Mouse (Mus musculus) stomach, embryonic 16.5 days (tissue): ENCODE measurements at regions not wholly inside any gene's neighbourhood (a gene's known extent, or its start where the extent isn't known, plus 50 kb on each side); places are given as distances from the start of the nearest gene placed in this dataset.

Experiments used
- ATAC-seq: fragments of 200-750 bp; cut with Nextera tagmentation; 2 replicates; pipeline ENCODE4 v1.8.0; 2017; ENCODE audit warnings: moderate number of reproducible peaks, moderate TSS enrichment; ENCODE audit not compliant: insufficient read depth, low FRiP score
- H3K27ac ChIP-seq: fragments of 300-500 bp; sonication (generic); 2 replicates; pipeline ENCODE4 v1.5.1; 2014; ENCODE audit warnings: low read length
- H3K27me3 ChIP-seq: fragments of 300-500 bp; sonication (generic); 2 replicates; pipeline ENCODE4 v1.6.1; 2014; ENCODE audit warnings: low read length, control low read depth, mixed read lengths; ENCODE audit not compliant: control insufficient read depth, insufficient read depth
- H3K36me3 ChIP-seq: fragments of 300-500 bp; sonication (generic); 2 replicates; pipeline ENCODE4 v1.6.1; 2014; ENCODE audit warnings: low read length; ENCODE audit not compliant: control insufficient read depth, insufficient read depth
- H3K4me1 ChIP-seq: fragments of 300-500 bp; sonication (generic); 2 replicates; pipeline ENCODE4 v1.6.1; 2014; ENCODE audit warnings: low read length, control low read depth, mixed read lengths; ENCODE audit not compliant: control insufficient read depth, insufficient read depth
- H3K4me2 ChIP-seq: fragments of 300-500 bp; sonication (generic); 2 replicates; pipeline ENCODE4 v1.6.1; 2014; ENCODE audit warnings: low read depth, low read length, mixed read lengths
- H3K4me3 ChIP-seq: fragments of 300-500 bp; sonication (generic); replicated peaks from 2 replicates; pipeline ENCODE4 v1.5.1; 2014; ENCODE audit warnings: mild to moderate bottlenecking, low read length
- H3K9ac ChIP-seq: fragments of 300-500 bp; sonication (generic); 2 replicates; pipeline ENCODE4 v1.6.1; 2014; ENCODE audit warnings: low read length
- H3K9me3 ChIP-seq: fragments of 300-500 bp; sonication (generic); replicated peaks from 2 replicates; pipeline ENCODE4 v1.6.1; 2016; ENCODE audit warnings: low read length, control low read depth; ENCODE audit not compliant: control insufficient read depth
- WGBS: fragments of 180-500 bp; shearing (Covaris S2); extraction: QIAGEN DNeasy Blood & Tissue Kit; methylation state at CpG from one replicate; pipeline ENCODE4 v1.1.7; 2014; 5-methylcytosine and 5-hydroxymethylcytosine counted together

DNA sequence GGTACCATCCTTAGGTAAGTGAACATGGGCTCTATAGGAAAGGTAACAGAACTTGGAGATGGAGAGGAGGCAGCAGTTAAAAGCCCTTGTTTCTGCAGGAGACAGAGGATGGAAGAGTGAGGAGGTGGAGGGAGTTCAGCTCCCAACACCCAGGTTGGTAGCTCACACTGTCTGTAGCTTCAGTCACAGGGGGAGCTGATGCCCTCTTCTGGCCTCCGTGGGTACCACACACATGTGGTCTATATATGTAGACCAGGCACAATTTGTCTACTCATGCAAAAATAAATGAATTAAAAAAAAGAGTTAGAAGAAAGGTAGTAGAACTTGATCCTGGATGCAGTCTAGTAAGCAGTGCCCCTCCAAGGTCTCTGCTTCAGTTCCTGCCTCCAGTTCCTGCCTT lies 173.3 kb downstream of the Gm10260 start:
- Histone ChIP-seq H3K9me3 (no peaks in the 10 kb centered on the region), H3K36me3 (no peaks in the 10 kb centered on the region), H3K4me2 (no peak overlapping the region), H3K4me1 (no peaks in the 10 kb centered on the region), H3K9ac (no peak overlapping the region), H3K27ac (no peak overlapping the region), H3K27me3 (no peaks in the 10 kb centered on the region), H3K4me3 (no peak overlapping the region)
- ATAC-seq = no peak
- WGBS = 81% methylated on average over 1 of the region's 1 CpGs

GRCm38 (mm10) chr13:97584045-97584444 lies 176.4 kb downstream of the Gm10260 start:
- 71% methylated on average over 4 of the region's 4 CpGs for WGBS
- no peak overlapping the region for H3K27ac ChIP-seq
- H3K9me3 ChIP-seq = no peaks in the 10 kb centered on the region

DNA sequence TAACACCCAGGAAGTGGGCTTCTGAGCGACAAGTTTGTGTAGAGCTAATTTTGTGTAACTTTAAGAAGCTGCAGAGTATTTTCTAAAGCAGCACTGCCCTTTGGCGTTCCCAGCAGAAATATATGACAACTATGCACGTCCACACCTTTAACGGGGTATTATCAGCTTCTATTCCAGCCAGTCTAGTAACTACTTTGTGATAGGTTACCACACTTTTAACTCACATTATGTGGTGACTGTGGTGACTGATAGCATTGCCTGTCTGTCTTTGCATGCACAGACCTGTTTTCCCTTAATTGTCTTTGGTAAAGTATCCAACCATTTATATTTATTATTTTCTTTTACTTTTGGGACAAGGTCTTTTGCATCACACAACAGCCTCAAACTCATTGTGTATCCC lies 179.1 kb downstream of the Gm10260 start:
- Histone ChIP-seq H3K36me3 (no peaks in the 10 kb centered on the region), H3K4me2 (no peak overlapping the region), H3K27me3 (no peaks in the 10 kb centered on the region), H3K9me3 (no peaks in the 10 kb centered on the region), H3K4me1 (0 out of 2 replicates have a peak, but pooled peaks cover 4% of the 10 kb centered on the region), H3K27ac (no peak overlapping the region), H3K9ac (no peak overlapping the region), H3K4me3 (no peak overlapping the region)
- WGBS = 78% methylated on average over 4 of the region's 4 CpGs
- ATAC-seq = no peak

More at GRCm38 (mm10) chr13:97584045-97584444, 176.4 kb downstream of the Gm10260 start:
- H3K4me2 ChIP-seq = no peak overlapping the region
- no peak overlapping the region for H3K4me3 ChIP-seq
- ATAC-seq = no peak
- H3K27me3 ChIP-seq = no peaks in the 10 kb centered on the region
- H3K4me1 ChIP-seq = no peaks in the 10 kb centered on the region
- H3K9ac ChIP-seq = no peak overlapping the region
- H3K36me3 ChIP-seq = no peaks in the 10 kb centered on the region

GRCm38 (mm10) chr13:97580241-97580874 lies 180.1 kb downstream of the Gm10260 start:
- Histone ChIP-seq H3K4me1 (0 out of 2 replicates have a peak, but pooled peaks cover 4% of the 10 kb centered on the region), H3K27ac (no peak overlapping the region), H3K4me3 (no peak overlapping the region), H3K4me2 (no peak overlapping the region), H3K9me3 (no peaks in the 10 kb centered on the region), H3K27me3 (no peaks in the 10 kb centered on the region), H3K36me3 (no peaks in the 10 kb centered on the region), H3K9ac (no peak overlapping the region)
- 36% methylated on average over 3 of the region's 3 CpGs for WGBS
- peak; percentile 33; the same call in 1 of the 2 replicates for ATAC-seq

- Histone ChIP-seq H3K4me1 (peaks cover 9% of the 10 kb centered on the region), H3K27me3 (no peaks in the 10 kb centered on the region), H3K27ac (no peak overlapping the region), H3K9ac (no peak overlapping the region), H3K9me3 (no peaks in the 10 kb centered on the region), H3K4me2 (no peak overlapping the region), H3K4me3 (no peak overlapping the region), H3K36me3 (no peaks in the 10 kb centered on the region)
- no peak for ATAC-seq
- WGBS = 46% methylated on average over 5 of the region's 5 CpGs
Measured at GRCm38 (mm10) chr13:97578595-97578994, 181.8 kb downstream of the Gm10260 start.

GRCm38 (mm10) chr13:97577081-97577785 lies 183.2 kb downstream of the Gm10260 start:
- Histone ChIP-seq H3K4me3 (no peak overlapping the region), H3K36me3 (no peaks in the 10 kb centered on the region), H3K4me2 (no peak overlapping the region), H3K27me3 (no peaks in the 10 kb centered on the region), H3K9me3 (no peaks in the 10 kb centered on the region), H3K4me1 (peaks cover 11% of the 10 kb centered on the region), H3K27ac (peak overlapping the region; percentile 30), H3K9ac (0 out of 2 replicates have a peak overlapping the region, but pooled peaks have one; percentile 8)
- peak; percentile 68; the same call in 1 of the 2 replicates for ATAC-seq
- WGBS = 48% methylated on average over 9 of the region's 9 CpGs

DNA sequence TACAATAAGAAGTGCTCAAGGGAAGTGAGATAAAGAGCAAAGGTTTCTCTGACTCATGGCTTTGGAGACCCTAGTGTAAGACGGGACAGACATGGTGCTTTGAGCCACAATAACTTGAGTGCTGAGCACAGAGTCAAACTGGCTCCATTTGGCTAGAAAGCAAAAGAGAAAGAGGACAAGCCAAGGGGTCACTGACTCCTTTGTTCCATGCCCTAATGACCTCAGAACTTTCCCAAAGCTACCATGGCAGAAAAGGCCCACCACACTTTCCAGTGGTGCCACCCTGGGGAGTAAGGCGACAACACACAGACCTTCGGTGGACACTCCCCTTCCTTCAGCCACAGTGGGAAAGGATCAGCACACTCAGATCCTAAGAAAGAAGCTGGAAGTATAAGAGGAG lies 186.8 kb downstream of the Gm10260 start:
- no peaks in the 10 kb centered on the region for H3K9me3 ChIP-seq
- H3K9ac ChIP-seq = no peak overlapping the region
- ATAC-seq = no peak
- WGBS = 78% methylated on average over 3 of the region's 3 CpGs
- no peak overlapping the region for H3K4me3 ChIP-seq
- H3K27me3 ChIP-seq = no peaks in the 10 kb centered on the region
- H3K4me2 ChIP-seq = no peak overlapping the region
- H3K27ac ChIP-seq = no peak overlapping the region
- H3K4me1 ChIP-seq = peaks cover 14% of the 10 kb centered on the region
- no peaks in the 10 kb centered on the region for H3K36me3 ChIP-seq

- Histone ChIP-seq H3K4me1 (peaks cover 14% of the 10 kb centered on the region), H3K9me3 (no peaks in the 10 kb centered on the region), H3K9ac (no peak overlapping the region), H3K4me3 (no peak overlapping the region), H3K4me2 (no peak overlapping the region), H3K27me3 (no peaks in the 10 kb centered on the region), H3K27ac (no peak overlapping the region), H3K36me3 (no peaks in the 10 kb centered on the region)
- WGBS = 65% methylated on average over 3 of the region's 3 CpGs
- ATAC-seq = no peak
Measured at GRCm38 (mm10) chr13:97572352-97572751, 188.1 kb downstream of the Gm10260 start.

DNA sequence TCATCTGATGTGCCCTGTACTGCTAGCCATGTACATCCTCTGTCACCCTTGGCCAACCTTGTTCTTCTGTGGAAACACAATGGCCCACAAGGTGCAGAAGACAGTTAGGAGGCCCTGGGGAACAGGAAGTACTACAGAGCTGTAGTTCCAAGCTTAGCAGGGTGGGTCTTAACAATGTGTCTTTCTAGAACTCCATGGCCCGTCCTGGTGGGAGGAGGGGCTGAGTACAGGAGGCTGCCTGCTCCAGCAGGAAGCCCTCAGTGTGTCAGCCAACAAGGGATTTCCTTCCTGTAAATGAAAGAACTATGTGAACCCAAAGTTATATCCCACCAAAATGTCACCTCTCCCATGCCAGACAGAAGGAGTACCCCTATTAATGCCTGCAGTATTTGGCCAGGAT lies 190.4 kb downstream of the Gm10260 start:
- no peak overlapping the region for H3K27ac ChIP-seq
- H3K4me3 ChIP-seq = no peak overlapping the region
- peaks cover 10% of the 10 kb centered on the region for H3K4me1 ChIP-seq
- no peaks in the 10 kb centered on the region for H3K36me3 ChIP-seq
- no peaks in the 10 kb centered on the region for H3K27me3 ChIP-seq
- 0 out of 2 replicates have a peak, but pooled peaks have one; percentile 41 for ATAC-seq
- H3K9me3 ChIP-seq = no peaks in the 10 kb centered on the region
- H3K9ac ChIP-seq = no peak overlapping the region
- H3K4me2 ChIP-seq = no peak overlapping the region
- WGBS = 15% methylated on average over 1 of the region's 1 CpGs
